ENCODE assay signal across 1 mouse cellular context in the genomic region with DNA sequence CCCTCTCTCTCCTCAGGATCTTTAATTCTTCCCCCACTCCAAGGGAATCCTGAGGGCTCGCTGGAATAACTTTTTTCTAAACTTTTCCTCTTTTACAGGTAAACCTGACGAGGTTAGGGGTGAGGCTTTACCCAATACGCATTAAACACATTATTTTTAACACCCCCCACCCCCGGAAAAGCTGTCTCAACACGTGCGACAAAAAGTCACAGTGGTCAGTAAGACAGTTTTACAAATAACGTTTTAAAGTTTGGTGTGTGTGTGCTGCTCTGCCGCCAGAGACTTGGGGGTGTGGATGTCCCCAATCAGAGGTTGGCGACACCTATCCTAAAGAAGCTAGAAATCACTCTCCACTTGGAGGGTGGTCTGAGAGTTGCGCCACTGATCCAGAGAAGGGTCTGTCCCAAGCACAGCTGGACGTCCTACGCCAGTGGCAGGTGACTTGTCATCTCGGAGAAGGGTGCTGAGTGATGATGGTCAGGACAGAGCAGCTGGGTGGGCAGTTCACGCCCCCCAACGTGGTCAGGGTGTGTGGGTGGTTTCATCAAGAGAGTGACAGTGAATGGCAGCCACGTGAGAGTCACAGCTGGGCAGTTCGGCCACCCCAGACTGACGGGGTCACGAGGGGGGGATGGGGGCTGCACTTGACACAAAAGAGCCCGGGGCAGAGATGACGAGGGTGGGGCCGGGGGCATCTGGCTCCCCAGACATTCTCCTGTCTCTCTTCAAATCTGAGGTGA.
TF ChIP-seq lines count a peak whose summit lies in the region.

No protein-coding gene starts in this region.

TF ChIP-seq in ES-E14, 5 proteins besides CTCF, POLR2A, EP300 and RAD21 (continued from another document):
- TF ChIP-seq HCFC1 (IDR thresholded peaks at IDR 0.05; ENCODE audit: borderline replicate concordance, insufficient read depth, low read length): no peak
TF ChIP-seq in ES-E14: peak in this region for 0.
